Mouse (Mus musculus) MEL (cell line): Measurements from ENCODE around the gene Slc22a5. TPM values are rescaled to one million over a fixed set of nuclear protein-coding genes. Genes with fewer than 3 reads are reported as not detected.

ENCODE experiments used
- DNase-seq: peaks from one replicate; pipeline ENCODE4 v3.0.0; 2011; ENCODE audit warnings: low read depth, low spot score
- H3K27ac ChIP-seq: 2 replicates; pipeline ENCODE4 v1.5.1; 2012; ENCODE audit warnings: low read depth, mild to moderate bottlenecking, control low read depth, low read length, moderate library complexity; ENCODE audit not compliant: control insufficient read depth
- H3K27me3 ChIP-seq, 2 experiments: fragments of 150-350 bp in 1 of 2; sonication (generic) in 1 of 2; 2 replicates each; pipeline ENCODE4 v1.6.1; 2012; ENCODE audit warnings: low read length in 2 of 2, mild to moderate bottlenecking in 2 of 2, improper control_type of control experiment in 1 of 2, moderate library complexity in 1 of 2; ENCODE audit not compliant: insufficient read depth in 2 of 2, control insufficient read depth in 1 of 2
- H3K36me3 ChIP-seq, 2 experiments: 2 replicates each; pipeline ENCODE4 v1.6.1; 2012 to 2014; ENCODE audit warnings: low read length in 2 of 2, improper control_type of control experiment in 1 of 2, inconsistent platforms in 1 of 2, mild to moderate bottlenecking in 1 of 2; ENCODE audit not compliant: insufficient read depth in 2 of 2, control insufficient read depth in 1 of 2
- H3K4me1 ChIP-seq, 2 experiments: fragments of 150-350 bp in 1 of 2; sonication (generic) in 1 of 2; 2 replicates each; pipeline ENCODE4 v1.6.1; 2012; ENCODE audit warnings: low read length in 2 of 2, improper control_type of control experiment in 1 of 2, mild to moderate bottlenecking in 1 of 2; ENCODE audit not compliant: insufficient read depth in 2 of 2, control insufficient read depth in 1 of 2
- H3K4me3 ChIP-seq, 2 experiments: fragments of 150-350 bp in 1 of 2; sonication (generic) in 1 of 2; 2 replicates each; pipeline ENCODE4 v1.5.1; 2012; ENCODE audit warnings: low read depth in 2 of 2, low read length in 2 of 2, mild to moderate bottlenecking in 2 of 2, moderate library complexity in 2 of 2, control low read depth in 1 of 2, improper control_type of control experiment in 1 of 2; ENCODE audit not compliant: control insufficient read depth in 1 of 2, insufficient read depth in 1 of 2
- H3K79me2 ChIP-seq: 2 replicates; pipeline ENCODE4 v1.6.1; 2012; ENCODE audit warnings: mild to moderate bottlenecking, low read length, moderate library complexity; ENCODE audit not compliant: control insufficient read depth, poor library complexity, insufficient read depth
- H3K9ac ChIP-seq: 2 replicates; pipeline ENCODE4 v1.6.1; 2012; ENCODE audit warnings: low read depth, mild to moderate bottlenecking, control low read depth, low read length, moderate library complexity; ENCODE audit not compliant: control insufficient read depth, poor library complexity, severe bottlenecking
- H3K9me3 ChIP-seq: fragments of 150-350 bp; sonication (generic); replicated peaks from 2 replicates; pipeline ENCODE4 v1.6.1; 2012; ENCODE audit warnings: mild to moderate bottlenecking, low read length, improper control_type of control experiment, moderate library complexity; ENCODE audit not compliant: insufficient read depth
- CTCF ChIP-seq, 3 experiments: IDR thresholded peaks in 2 of 3; conservative IDR thresholded peaks in 1 of 3; 2 replicates each; pipeline ENCODE4 v1.5.1; 2011 to 2012; ENCODE audit warnings: low read length in 3 of 3, low read depth in 2 of 3, mild to moderate bottlenecking in 2 of 3, improper control_type of control experiment in 1 of 3, inconsistent platforms in 1 of 3, mixed read lengths in 1 of 3, moderate library complexity in 1 of 3; ENCODE audit not compliant: control insufficient read depth in 1 of 3, insufficient read depth in 1 of 3, poor library complexity in 1 of 3, severe bottlenecking in 1 of 3
- EP300 ChIP-seq, 2 experiments: IDR thresholded peaks; 2 replicates each; pipeline ENCODE4 v1.6.1; 2011; ENCODE audit warnings: improper control_type of control experiment in 2 of 2, low read length in 2 of 2, low read depth in 1 of 2, mild to moderate bottlenecking in 1 of 2
- GABPA ChIP-seq: IDR thresholded peaks from 2 replicates; pipeline ENCODE4 v1.6.1; 2012; ENCODE audit warnings: low read depth, mild to moderate bottlenecking, inconsistent platforms, low read length, improper control_type of control experiment, moderate library complexity
- GATA1 ChIP-seq: IDR thresholded peaks from 2 replicates; pipeline ENCODE4 v1.6.1; 2011; ENCODE audit warnings: low read depth, low read length, improper control_type of control experiment
- HCFC1 ChIP-seq: IDR thresholded peaks from 2 replicates; pipeline ENCODE4 v1.6.1; 2012; ENCODE audit warnings: low read depth, mild to moderate bottlenecking, inconsistent platforms, low read length, improper control_type of control experiment, moderate library complexity
- KAT2A ChIP-seq: conservative IDR thresholded peaks from 2 replicates; pipeline ENCODE4 v1.6.1; 2012; ENCODE audit warnings: low read depth, low read length, improper control_type of control experiment, inconsistent platforms
- MAFK ChIP-seq: IDR thresholded peaks from 2 replicates; pipeline ENCODE4 v1.6.1; 2011; ENCODE audit warnings: low read depth, mild to moderate bottlenecking, low read length, improper control_type of control experiment, borderline replicate concordance
- MAX ChIP-seq: IDR thresholded peaks from 2 replicates; pipeline ENCODE4 v1.6.1; 2011; ENCODE audit warnings: low read length, improper control_type of control experiment
- MAZ ChIP-seq: IDR thresholded peaks from 2 replicates; pipeline ENCODE4 v1.6.1; 2012; ENCODE audit warnings: low read depth, mild to moderate bottlenecking, inconsistent platforms, low read length, improper control_type of control experiment
- MEF2A ChIP-seq: IDR thresholded peaks from 2 replicates; pipeline ENCODE4 v1.6.1; 2014; ENCODE audit warnings: low read depth, mild to moderate bottlenecking, inconsistent platforms, low read length, improper control_type of control experiment; ENCODE audit not compliant: poor library complexity, insufficient replicate concordance, severe bottlenecking; ENCODE audit errors: extremely low read depth
- MXI1 ChIP-seq: IDR thresholded peaks from 2 replicates; pipeline ENCODE4 v1.6.1; 2011; ENCODE audit warnings: mild to moderate bottlenecking, low read depth, low read length, improper control_type of control experiment
- MYB ChIP-seq: IDR thresholded peaks from 2 replicates; pipeline ENCODE4 v1.6.1; 2011; ENCODE audit warnings: mild to moderate bottlenecking, low read depth, low read length, improper control_type of control experiment
- NELFE ChIP-seq: IDR thresholded peaks from 2 replicates; pipeline ENCODE4 v1.6.1; 2011; ENCODE audit warnings: low read depth, low read length, improper control_type of control experiment
- NRF1 ChIP-seq: IDR thresholded peaks from 2 replicates; pipeline ENCODE4 v1.6.1; 2014; ENCODE audit warnings: low read depth, mild to moderate bottlenecking, inconsistent platforms, low read length, improper control_type of control experiment, moderate library complexity; ENCODE audit not compliant: poor library complexity, insufficient read depth, severe bottlenecking
- POLR2A ChIP-seq, 2 experiments: IDR thresholded peaks; 2 replicates each; pipeline ENCODE4 v1.6.1; 2011 to 2012; ENCODE audit warnings: low read length in 2 of 2, mild to moderate bottlenecking in 2 of 2, control low read depth in 1 of 2, improper control_type of control experiment in 1 of 2, low read depth in 1 of 2, moderate library complexity in 1 of 2; ENCODE audit not compliant: control insufficient read depth in 1 of 2, insufficient read depth in 1 of 2, poor library complexity in 1 of 2
- POLR2AphosphoS2 ChIP-seq: IDR thresholded peaks from 2 replicates; pipeline ENCODE4 v1.6.1; 2011; ENCODE audit warnings: low read length, improper control_type of control experiment
- RAD21 ChIP-seq: IDR thresholded peaks from 2 replicates; pipeline ENCODE4 v1.6.1; 2011; ENCODE audit warnings: mild to moderate bottlenecking, low read depth, low read length, improper control_type of control experiment
- SIN3A ChIP-seq: IDR thresholded peaks from 2 replicates; pipeline ENCODE4 v1.6.1; 2012; ENCODE audit warnings: low read length, improper control_type of control experiment, inconsistent platforms
- SMC3 ChIP-seq: IDR thresholded peaks from 2 replicates; pipeline ENCODE4 v1.6.1; 2011; ENCODE audit warnings: low read depth, low read length, improper control_type of control experiment
- TBP ChIP-seq: IDR thresholded peaks from 2 replicates; pipeline ENCODE4 v1.8.0; 2011; ENCODE audit warnings: low read depth, low read length, improper control_type of control experiment
- USF2 ChIP-seq, 2 experiments: IDR thresholded peaks; 2 replicates each; pipeline ENCODE4 v1.6.1; 2011 to 2012; ENCODE audit warnings: improper control_type of control experiment in 2 of 2, low read length in 2 of 2, borderline replicate concordance in 1 of 2, inconsistent platforms in 1 of 2, low read depth in 1 of 2, mild to moderate bottlenecking in 1 of 2; ENCODE audit not compliant: insufficient read depth in 1 of 2
- ZKSCAN1 ChIP-seq: IDR thresholded peaks from 2 replicates; pipeline ENCODE4 v1.6.1; 2012; ENCODE audit warnings: low read depth, mild to moderate bottlenecking, inconsistent platforms, low read length, improper control_type of control experiment, moderate library complexity
- ZNF384 ChIP-seq: IDR thresholded peaks from 2 replicates; pipeline ENCODE4 v1.6.1; 2012; ENCODE audit warnings: low read depth, mild to moderate bottlenecking, inconsistent platforms, low read length, improper control_type of control experiment
- polyA plus RNA-seq, 2 experiments: library from polyadenylated mRNA; stranded (reverse) in 1 of 2; unstranded in 1 of 2; fragments of >175 nt in 1 of 2; fragments of >200 nt in 1 of 2; gene quantifications; 2 replicates each; pipeline versions ENCODE4 v1.2.1 to v1.2.4; 2012; ENCODE audit warnings: low replicate concordance in 2 of 2, low read depth in 1 of 2; ENCODE audit not compliant: insufficient read length in 2 of 2, insufficient read depth in 1 of 2, missing spikeins in 1 of 2
- total RNA-seq: library from RNA; depleted of rRNA; stranded (reverse); fragments of 300-350 nt; gene quantifications from 2 replicates; pipeline ENCODE4 v1.2.3, GENCODE M21; 2012

Slc22a5 gene
- total and polyA plus RNA-seq, 3 experiments = 11.8 to 12.5 TPM; not detected in 1

- H3K9me3 ChIP-seq = no peaks in the 10 kb centered on the region
- no peak overlapping the region for H3K4me3 ChIP-seq
- H3K27me3 ChIP-seq = peaks cover 6 to 10% of the 10 kb centered on the region in 2 experiments
- no peak for TF ChIP-seq ZNF384
- TF ChIP-seq EP300 (IDR thresholded peaks at IDR 0.05; ENCODE audit: low read depth in 1 of 2, low read length in 2 of 2) = no peak
- no peak for TF ChIP-seq TBP
- no peak for TF ChIP-seq MXI1
- TF ChIP-seq USF2 (IDR thresholded peaks at IDR 0.05; ENCODE audit: borderline replicate concordance in 1 of 2, insufficient read depth in 1 of 2, low read depth in 1 of 2, low read length in 2 of 2) = no peak
- no peak for TF ChIP-seq ZKSCAN1
- TF ChIP-seq GABPA = no peak
- TF ChIP-seq CTCF (IDR thresholded peaks at IDR 0.05 in 2 of 3, conservative IDR thresholded peaks at IDR 0.05 in 1 of 3; ENCODE audit: control insufficient read depth in 1 of 3, insufficient read depth in 1 of 3, low read depth in 2 of 3, low read length in 3 of 3, poor library complexity in 1 of 3, severe bottlenecking in 1 of 3) = no peak
- TF ChIP-seq MAZ = no peak
- H3K36me3 ChIP-seq = no peaks in the 10 kb centered on the region
- no peak for DNase-seq
- H3K79me2 ChIP-seq = no peaks in the 10 kb centered on the region
- H3K9ac ChIP-seq = no peak overlapping the region
- H3K4me1 ChIP-seq = peaks cover 0 to 6% of the 10 kb centered on the region in 2 experiments; a peak in 1 of 4 replicates
- no peak overlapping the region for H3K27ac ChIP-seq
Observed at GRCm38 (mm10) chr11:53845680-53846079, 45.8 kb downstream of the Slc22a5 start.

GRCm38 (mm10) chr11:53843106-53843505 is 48.4 kb downstream of the Slc22a5 start:
- no peaks in the 10 kb centered on the region for H3K9me3 ChIP-seq
- no peak overlapping the region for H3K9ac ChIP-seq
- no peak overlapping the region for H3K27ac ChIP-seq
- H3K36me3 ChIP-seq = no peaks in the 10 kb centered on the region
- H3K4me1 ChIP-seq = no peaks in the 10 kb centered on the region
- no peak for DNase-seq
- peaks cover 6 to 10% of the 10 kb centered on the region in 2 experiments for H3K27me3 ChIP-seq
- no peaks in the 10 kb centered on the region for H3K79me2 ChIP-seq
- TF ChIP-seq RAD21 = no peak
- no peak for TF ChIP-seq NELFE
- TF ChIP-seq SMC3 = no peak
- TF ChIP-seq POLR2AphosphoS2 = no peak
- no peak for TF ChIP-seq MAX
- TF ChIP-seq GATA1 = no peak
- no peak for TF ChIP-seq TBP
- TF ChIP-seq MYB = no peak
- TF ChIP-seq CTCF (IDR thresholded peaks at IDR 0.05 in 2 of 3, conservative IDR thresholded peaks at IDR 0.05 in 1 of 3; ENCODE audit: control insufficient read depth in 1 of 3, insufficient read depth in 1 of 3, low read depth in 2 of 3, low read length in 3 of 3, poor library complexity in 1 of 3, severe bottlenecking in 1 of 3) = no peak
- H3K4me3 ChIP-seq = no peak overlapping the region

- Histone ChIP-seq H3K27ac (no peak overlapping the region), H3K27me3 (peaks cover 6 to 10% of the 10 kb centered on the region in 2 experiments), H3K36me3 (no peaks in the 10 kb centered on the region), H3K9me3 (no peaks in the 10 kb centered on the region), H3K4me3 (no peak overlapping the region), H3K9ac (no peak overlapping the region), H3K4me1 (no peaks in the 10 kb centered on the region), H3K79me2 (no peaks in the 10 kb centered on the region)
- no peak for DNase-seq
- TF ChIP-seq MAZ (no peak), POLR2A (IDR thresholded peaks at IDR 0.05; ENCODE audit: control insufficient read depth in 1 of 2, insufficient read depth in 1 of 2, low read depth in 1 of 2, low read length in 2 of 2, poor library complexity in 1 of 2) (no peak), TBP (no peak), MAFK (no peak), KAT2A (no peak), EP300 (IDR thresholded peaks at IDR 0.05; ENCODE audit: low read depth in 1 of 2, low read length in 2 of 2) (no peak), USF2 (IDR thresholded peaks at IDR 0.05; ENCODE audit: borderline replicate concordance in 1 of 2, insufficient read depth in 1 of 2, low read depth in 1 of 2, low read length in 2 of 2) (no peak), MEF2A (no peak), MYB (no peak), NRF1 (no peak), HCFC1 (no peak), NELFE (no peak), SIN3A (no peak)
Observed at GRCm38 (mm10) chr11:53842161-53842581, 49.3 kb downstream of the Slc22a5 start.
